Mouse (Mus musculus) liver, embryonic 15.5 days (tissue): Measurements from ENCODE around the gene Trpc2. TPM values are rescaled to one million over a fixed set of nuclear protein-coding genes. Genes with fewer than 3 reads are reported as not detected.

Experiments
- ATAC-seq: fragments of 200-750 bp; cut with Nextera tagmentation; 2 replicates; pipeline ENCODE4 v1.8.0; 2017; ENCODE audit warnings: moderate number of reproducible peaks, mild to moderate bottlenecking, moderate library complexity; ENCODE audit not compliant: insufficient read depth
- H3K27ac ChIP-seq: fragments of 300-500 bp; sonication (generic); replicated peaks from 2 replicates; pipeline ENCODE4 v1.5.1; 2015; ENCODE audit warnings: mild to moderate bottlenecking, inconsistent platforms
- H3K27me3 ChIP-seq: fragments of 300-500 bp; sonication (generic); 2 replicates; pipeline ENCODE4 v1.6.1; 2015; ENCODE audit warnings: mild to moderate bottlenecking, inconsistent platforms
- H3K36me3 ChIP-seq: fragments of 300-500 bp; sonication (generic); replicated peaks from 2 replicates; pipeline ENCODE4 v1.6.1; 2015; ENCODE audit warnings: moderate library complexity, mild to moderate bottlenecking, inconsistent platforms
- H3K4me1 ChIP-seq: fragments of 300-500 bp; sonication (generic); replicated peaks from 2 replicates; pipeline ENCODE4 v1.6.1; 2015; ENCODE audit warnings: inconsistent platforms
- H3K4me2 ChIP-seq: fragments of 300-500 bp; sonication (generic); 2 replicates; pipeline ENCODE4 v1.6.1; 2015; ENCODE audit warnings: moderate library complexity, mild to moderate bottlenecking, inconsistent platforms
- H3K4me3 ChIP-seq: fragments of 300-500 bp; sonication (generic); replicated peaks from 2 replicates; pipeline ENCODE4 v1.5.1; 2015; ENCODE audit warnings: mild to moderate bottlenecking, inconsistent platforms
- H3K9ac ChIP-seq: fragments of 300-500 bp; sonication (generic); 2 replicates; pipeline ENCODE4 v1.6.1; 2015; ENCODE audit warnings: moderate library complexity, mild to moderate bottlenecking, inconsistent platforms
- H3K9me3 ChIP-seq: fragments of 300-500 bp; sonication (generic); replicated peaks from 2 replicates; pipeline ENCODE4 v1.6.1; 2016; ENCODE audit warnings: inconsistent platforms
- WGBS: fragments of 180-500 bp; shearing (Covaris S2); methylation state at CpG from one replicate; pipeline ENCODE4 v1.1.7; 2015; ENCODE audit warnings: mixed read lengths; ENCODE audit not compliant: insufficient replicate concordance; 5-methylcytosine and 5-hydroxymethylcytosine counted together
- polyA plus RNA-seq: library from polyadenylated mRNA; unstranded; fragments of >200 nt; fragmentation: Nextera tagmentation; extraction: Ambion mirVana; gene quantifications from 2 replicates; pipeline ENCODE4 v1.2.1, GENCODE M21; 2015

The Trpc2 gene
- polyA plus RNA-seq, 1 experiment from 2014 or later, result not detected

GRCm38 (mm10) chr7:102066363-102066762 lies 16.6 kb upstream of the Trpc2 start:
- Histone ChIP-seq H3K4me1 (peaks cover 42% of the 10 kb centered on the region), H3K27me3 (no peaks in the 10 kb centered on the region), H3K9ac (peak overlapping the region; percentile 64), H3K4me2 (peak overlapping the region; percentile 81), H3K36me3 (peaks cover 14% of the 10 kb centered on the region), H3K27ac (peak overlapping the region; percentile 82; the same call in 1 of the 2 replicates), H3K4me3 (peak overlapping the region; percentile 70), H3K9me3 (no peaks in the 10 kb centered on the region)
- ATAC-seq, result no peak
- 54% methylated on average over 6 of the region's 6 CpGs for WGBS

- ATAC-seq, result 0 out of 2 replicates have a peak, but pooled peaks have one; percentile 15
- H3K27ac ChIP-seq, result no peak overlapping the region
- H3K4me2 ChIP-seq, result no peak overlapping the region
- no peaks in the 10 kb centered on the region for H3K9me3 ChIP-seq
- no peaks in the 10 kb centered on the region for H3K4me1 ChIP-seq
- 77% methylated on average over 7 of the region's 7 CpGs for WGBS
- no peak overlapping the region for H3K9ac ChIP-seq
- no peak overlapping the region for H3K4me3 ChIP-seq
- H3K27me3 ChIP-seq, result no peaks in the 10 kb centered on the region
- H3K36me3 ChIP-seq, result peaks cover 88% of the 10 kb centered on the region
Observed at GRCm38 (mm10) chr7:102076714-102077296, 6.1 kb upstream of the Trpc2 start.

DNA sequence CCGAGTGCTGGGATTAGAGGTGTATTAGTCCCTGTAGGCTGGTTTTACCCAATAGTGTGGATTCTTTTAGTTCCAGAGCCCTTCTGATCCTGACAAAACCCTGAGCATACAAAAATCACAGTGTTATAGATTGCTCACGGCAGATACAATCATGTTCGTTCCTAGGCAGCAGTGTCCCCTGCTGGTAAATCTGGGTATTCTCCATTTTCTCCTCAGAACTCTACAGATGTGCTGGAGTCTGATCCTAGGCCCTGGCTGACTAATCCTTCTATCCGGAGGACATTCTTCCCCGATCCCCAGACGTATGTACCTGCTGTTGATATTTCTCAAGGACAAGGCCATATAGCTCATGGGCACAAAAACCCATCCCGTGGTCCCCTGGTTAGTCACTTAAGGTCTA lies 4.4 kb upstream of the Trpc2 start:
- Histone ChIP-seq H3K9me3 (no peaks in the 10 kb centered on the region), H3K9ac (no peak overlapping the region), H3K4me1 (no peaks in the 10 kb centered on the region), H3K36me3 (peaks cover 89% of the 10 kb centered on the region), H3K4me2 (no peak overlapping the region), H3K27me3 (no peaks in the 10 kb centered on the region), H3K27ac (no peak overlapping the region), H3K4me3 (no peak overlapping the region)
- WGBS, result 75% methylated on average over 7 of the region's 7 CpGs
- ATAC-seq, result no peak

DNA sequence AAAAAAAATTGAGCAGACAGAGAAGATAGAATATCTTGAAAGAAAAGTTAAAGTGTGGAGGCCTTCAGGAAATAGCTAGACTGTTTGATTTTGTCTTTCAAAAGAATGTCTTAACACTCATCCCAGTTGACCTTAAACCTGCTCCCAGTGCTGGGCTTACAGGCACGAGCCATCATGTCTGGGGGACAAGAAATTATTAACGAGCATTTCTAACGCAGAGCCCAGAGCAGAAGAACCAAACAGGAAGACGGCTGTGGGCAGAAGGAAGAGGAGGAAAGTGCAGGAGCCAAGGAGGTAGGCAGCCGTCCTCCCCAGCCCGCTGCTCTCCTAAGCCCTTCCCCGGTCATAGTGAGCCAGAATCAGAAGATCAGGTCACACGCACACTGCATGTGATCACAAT lies 2.6 kb upstream of the Trpc2 start:
- Histone ChIP-seq H3K9me3 (no peaks in the 10 kb centered on the region), H3K4me3 (no peak overlapping the region), H3K36me3 (peaks cover 81% of the 10 kb centered on the region), H3K27ac (no peak overlapping the region), H3K4me1 (no peaks in the 10 kb centered on the region), H3K27me3 (no peaks in the 10 kb centered on the region), H3K9ac (no peak overlapping the region), H3K4me2 (no peak overlapping the region)
- ATAC-seq, result no peak
- 82% methylated on average over 8 of the region's 8 CpGs for WGBS

GRCm38 (mm10) chr7:102081784-102082183 lies 1.1 kb upstream of the Trpc2 start:
- no peak for ATAC-seq
- no peaks in the 10 kb centered on the region for H3K27me3 ChIP-seq
- H3K27ac ChIP-seq, result no peak overlapping the region
- no peaks in the 10 kb centered on the region for H3K9me3 ChIP-seq
- peaks cover 71% of the 10 kb centered on the region for H3K36me3 ChIP-seq
- 85% methylated on average over 5 of the region's 5 CpGs for WGBS
- no peak overlapping the region for H3K4me3 ChIP-seq
- no peaks in the 10 kb centered on the region for H3K4me1 ChIP-seq
- no peak overlapping the region for H3K9ac ChIP-seq
- H3K4me2 ChIP-seq, result no peak overlapping the region

DNA sequence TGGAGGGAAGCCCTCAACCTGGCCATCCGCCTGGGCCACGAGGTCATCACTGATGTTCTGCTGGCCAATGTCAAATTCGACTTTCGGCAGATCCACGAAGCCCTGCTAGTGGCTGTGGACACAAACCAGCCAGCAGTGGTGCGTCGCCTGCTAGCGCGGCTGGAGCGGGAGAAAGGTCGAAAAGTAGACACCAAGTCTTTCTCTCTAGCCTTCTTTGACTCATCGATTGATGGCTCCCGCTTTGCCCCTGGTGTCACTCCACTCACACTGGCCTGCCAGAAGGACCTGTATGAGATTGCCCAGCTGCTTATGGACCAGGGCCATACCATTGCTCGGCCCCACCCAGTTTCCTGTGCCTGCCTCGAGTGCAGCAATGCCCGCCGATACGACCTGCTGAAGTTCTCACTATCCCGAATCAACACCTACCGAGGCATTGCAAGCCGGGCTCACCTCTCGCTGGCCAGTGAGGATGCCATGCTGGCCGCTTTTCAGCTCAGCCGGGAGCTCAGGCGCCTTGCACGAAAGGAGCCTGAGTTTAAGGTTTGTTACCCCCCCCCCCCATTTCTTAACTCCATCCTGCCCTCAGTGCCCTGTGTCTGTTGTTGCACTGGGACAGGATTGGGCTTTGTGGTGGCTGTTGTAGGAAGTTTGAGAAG lies 1.3 kb downstream of the Trpc2 start:
- ATAC-seq, result no peak
- Histone ChIP-seq H3K9ac (no peak overlapping the region), H3K4me2 (no peak overlapping the region), H3K4me3 (no peak overlapping the region), H3K4me1 (no peaks in the 10 kb centered on the region), H3K27ac (no peak overlapping the region), H3K36me3 (peaks cover 48% of the 10 kb centered on the region), H3K27me3 (no peaks in the 10 kb centered on the region), H3K9me3 (no peaks in the 10 kb centered on the region)
- WGBS, result 80% methylated on average over 26 of the region's 26 CpGs

DNA sequence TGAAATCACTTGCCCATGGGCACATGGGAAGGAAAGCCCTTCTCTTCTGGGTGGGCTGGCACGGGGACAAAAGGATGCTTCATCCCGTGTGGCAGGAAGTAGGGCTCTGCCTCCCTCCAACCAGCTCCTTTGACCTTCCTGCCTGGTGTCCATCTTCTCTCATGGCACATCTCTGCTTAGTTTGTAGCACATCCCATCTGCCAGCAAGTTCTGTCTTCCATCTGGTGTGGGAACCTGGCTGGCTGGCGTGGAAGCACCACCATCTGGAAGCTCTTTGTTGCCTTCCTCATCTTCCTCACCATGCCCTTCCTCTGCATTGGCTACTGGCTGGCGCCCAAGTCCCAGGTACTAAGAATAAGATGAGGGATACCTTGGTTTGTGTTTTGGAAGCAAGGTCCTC lies 4.4 kb downstream of the Trpc2 start:
- H3K4me3 ChIP-seq, result no peak overlapping the region
- H3K4me1 ChIP-seq, result no peaks in the 10 kb centered on the region
- H3K9me3 ChIP-seq, result no peaks in the 10 kb centered on the region
- ATAC-seq, result no peak
- WGBS, result 73% methylated on average over 4 of the region's 4 CpGs
- no peak overlapping the region for H3K27ac ChIP-seq
- H3K4me2 ChIP-seq, result no peak overlapping the region
- H3K9ac ChIP-seq, result no peak overlapping the region
- H3K27me3 ChIP-seq, result no peaks in the 10 kb centered on the region
- peaks cover 20% of the 10 kb centered on the region for H3K36me3 ChIP-seq

DNA sequence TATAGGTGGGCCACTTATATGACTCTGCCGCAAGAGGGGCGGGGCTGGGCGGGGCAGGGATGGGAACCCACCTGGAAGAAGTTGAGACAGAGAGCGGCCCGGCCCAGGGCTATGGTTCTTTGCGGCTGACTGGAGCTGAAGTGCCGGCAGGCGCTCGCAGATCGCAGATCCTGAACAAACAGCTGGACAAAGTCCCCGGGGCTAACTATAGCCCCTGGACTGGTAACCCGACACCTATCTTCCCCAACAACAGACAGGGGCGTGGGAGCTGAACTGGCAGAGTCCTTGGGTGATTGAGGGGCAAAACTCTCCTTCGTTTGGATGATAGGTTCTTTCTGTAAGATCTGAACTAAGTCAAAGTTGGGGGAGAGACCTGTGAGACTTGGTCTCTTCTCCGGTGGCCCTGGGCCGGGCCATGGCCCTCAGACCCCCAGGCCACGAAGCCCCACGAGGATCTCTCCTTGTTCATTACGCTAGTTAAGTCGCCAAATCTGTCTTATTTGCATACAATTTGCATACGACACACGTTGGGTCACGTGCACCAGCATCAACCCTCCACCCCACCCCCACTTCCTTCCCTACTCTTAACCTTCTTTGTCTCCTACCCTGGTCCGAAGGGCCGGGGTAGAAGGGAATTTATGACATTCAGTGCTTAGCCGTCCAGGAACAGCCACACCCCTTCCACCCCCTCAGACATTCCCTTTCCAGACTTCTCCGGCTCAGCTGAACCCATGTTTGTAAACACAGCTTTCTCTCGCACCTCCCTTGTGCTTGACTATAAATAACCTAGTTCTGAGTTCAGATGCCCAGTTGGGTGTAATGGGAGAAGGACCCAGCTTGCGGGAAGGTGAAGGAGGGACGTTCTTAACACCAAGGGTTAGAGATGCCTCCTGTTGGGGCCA lies 17.1 kb downstream of the Trpc2 start:
- H3K27ac ChIP-seq, result 0 out of 2 replicates have a peak overlapping the region, but pooled peaks have one; percentile 24
- H3K9me3 ChIP-seq, result no peaks in the 10 kb centered on the region
- H3K4me1 ChIP-seq, result peaks cover 37% of the 10 kb centered on the region
- ATAC-seq, result peak; percentile 56
- peak overlapping the region; percentile 75 for H3K4me2 ChIP-seq
- H3K9ac ChIP-seq, result peak overlapping the region; percentile 21; the same call in 1 of the 2 replicates
- H3K36me3 ChIP-seq, result no peaks in the 10 kb centered on the region
- H3K27me3 ChIP-seq, result peaks cover 30% of the 10 kb centered on the region
- 7% methylated on average over 30 of the region's 30 CpGs for WGBS
- H3K4me3 ChIP-seq, result peak overlapping the region; percentile 48

DNA sequence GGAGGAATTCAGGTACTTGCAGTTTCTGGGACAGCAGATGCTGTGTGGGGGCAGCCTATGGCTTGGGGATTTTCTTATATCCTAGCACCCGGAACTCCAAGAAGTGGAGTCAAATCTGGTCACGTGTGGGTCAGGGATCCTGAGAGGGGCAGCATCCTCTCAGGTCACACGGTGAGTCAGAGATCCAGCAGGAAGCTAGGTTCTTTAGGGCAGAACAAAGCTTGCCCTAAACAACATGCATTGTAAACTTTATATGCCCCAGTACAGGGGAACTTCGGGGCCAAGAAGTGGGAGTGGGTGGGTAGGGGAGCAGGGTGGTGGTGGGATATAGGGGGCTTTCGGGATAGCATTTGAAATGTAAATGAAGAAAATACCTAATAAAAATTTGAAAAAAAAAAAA lies 18.0 kb downstream of the Trpc2 start:
- 56% methylated on average over 5 of the region's 5 CpGs for WGBS
- Histone ChIP-seq H3K4me3 (no peak overlapping the region), H3K9ac (no peak overlapping the region), H3K27me3 (peaks cover 30% of the 10 kb centered on the region), H3K4me1 (peaks cover 37% of the 10 kb centered on the region), H3K27ac (peak overlapping the region; percentile 24; the same call in 1 of the 2 replicates), H3K4me2 (peak overlapping the region; percentile 75; the same call in 1 of the 2 replicates), H3K36me3 (no peaks in the 10 kb centered on the region), H3K9me3 (no peaks in the 10 kb centered on the region)
- no peak for ATAC-seq

DNA sequence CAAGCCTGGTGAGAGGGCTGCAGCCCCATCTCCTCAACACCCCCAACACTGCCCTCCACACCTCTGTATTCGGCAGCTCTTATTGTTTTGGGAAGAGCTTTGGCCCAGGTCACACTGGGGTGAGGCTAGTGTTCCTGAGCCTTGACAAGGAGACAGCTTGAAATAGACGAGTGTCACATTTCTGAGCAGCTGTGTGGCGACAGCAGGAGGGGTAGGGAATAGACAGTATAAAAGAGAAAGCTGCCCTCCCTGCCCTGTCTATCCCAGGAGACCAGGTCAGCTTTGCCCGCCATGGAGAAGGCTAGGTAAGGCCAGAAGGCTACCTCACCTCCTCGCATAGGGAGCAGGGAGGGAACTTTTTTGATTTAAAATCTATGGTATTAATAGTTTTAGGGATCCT lies 18.6 kb downstream of the Trpc2 start, which contains the start of gene Art1:
Gene Art1 (plus strand): TSS at position 257 of the 400 bp plus-strand sequence.
- Histone ChIP-seq H3K27ac (peak within 1 kb of the TSS; percentile 24; the same call in 1 of the 2 replicates), H3K27me3 (peaks cover 30% of the 10 kb centered on the region), H3K36me3 (no peaks in the 10 kb centered on the region), H3K4me3 (no peak within 1 kb of the TSS), H3K9ac (no peak within 1 kb of the TSS), H3K4me2 (peak within 1 kb of the TSS; percentile 75), H3K4me1 (peaks cover 37% of the 10 kb centered on the region), H3K9me3 (no peaks in the 10 kb centered on the region)
- ATAC-seq, result no peak
- WGBS, result 54% methylated on average over 5 of the region's 5 CpGs

DNA sequence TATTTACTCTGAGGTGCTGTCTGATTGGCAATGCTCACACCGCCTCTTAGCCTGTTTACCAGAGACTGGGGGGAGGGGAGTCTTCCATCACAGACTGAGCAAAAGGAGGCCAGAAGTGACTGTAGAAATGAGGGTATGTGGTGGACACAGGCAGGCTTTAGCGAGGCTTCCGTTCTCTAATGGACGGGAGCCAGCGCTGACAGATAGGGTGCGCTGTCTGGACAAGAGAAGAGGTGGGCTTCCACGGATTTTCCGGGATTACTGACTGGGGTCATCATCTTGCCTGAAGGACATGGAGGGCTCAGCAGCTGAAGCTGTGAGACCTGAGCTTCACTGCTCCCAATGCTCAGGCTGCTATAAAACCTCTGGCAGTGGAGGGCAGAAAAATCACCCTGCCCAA lies 19.3 kb downstream of the Trpc2 start:
- H3K27me3 ChIP-seq, result peaks cover 28% of the 10 kb centered on the region
- no peak overlapping the region for H3K4me3 ChIP-seq
- H3K4me2 ChIP-seq, result no peak overlapping the region
- no peak overlapping the region for H3K9ac ChIP-seq
- 65% methylated on average over 8 of the region's 8 CpGs for WGBS
- no peak overlapping the region for H3K27ac ChIP-seq
- no peaks in the 10 kb centered on the region for H3K36me3 ChIP-seq
- no peaks in the 10 kb centered on the region for H3K9me3 ChIP-seq
- peaks cover 43% of the 10 kb centered on the region for H3K4me1 ChIP-seq
- ATAC-seq, result no peak
